Mouse (Mus musculus) brown adipose tissue, adult 24 weeks (tissue): ENCODE results near the gene Papolb. TPM values are rescaled to one million over a fixed set of nuclear protein-coding genes. Genes with fewer than 3 reads are reported as not detected.

Experiments used
- H3K27ac ChIP-seq: fragments of 200-500 bp; replicated peaks from 2 replicates; pipeline ENCODE4 v1.5.1; 2012; ENCODE audit warnings: low read depth, mild to moderate bottlenecking, low read length
- H3K4me1 ChIP-seq: fragments of 200-500 bp; 2 replicates; pipeline ENCODE4 v1.6.1; 2012; ENCODE audit warnings: low read length, mixed read lengths; ENCODE audit not compliant: control insufficient read depth, insufficient read depth, insufficient read length
- H3K4me3 ChIP-seq: fragments of 200-500 bp; 2 replicates; pipeline ENCODE4 v1.5.1; 2012; ENCODE audit warnings: low read depth, mild to moderate bottlenecking, low read length, moderate library complexity; ENCODE audit not compliant: insufficient read depth
- polyA plus RNA-seq: library from polyadenylated mRNA; stranded (reverse); fragments of >200 nt; gene quantifications from 2 replicates; pipeline ENCODE4 v1.2.4, GENCODE M21; 2012; ENCODE audit not compliant: missing spikeins, insufficient read depth, insufficient read length

Papolb gene
- polyA plus RNA-seq, 1 experiment = not detected

GRCm38 (mm10) chr5:142545014-142545795 is 15.3 kb upstream of the Papolb start:
- Histone ChIP-seq H3K27ac (no peak overlapping the region), H3K4me3 (no peak overlapping the region), H3K4me1 (no peaks in the 10 kb centered on the region)

- Histone ChIP-seq H3K27ac (no peak overlapping the region), H3K4me3 (no peak overlapping the region), H3K4me1 (no peaks in the 10 kb centered on the region)
Measured at GRCm38 (mm10) chr5:142537286-142537685, 7.4 kb upstream of the Papolb start.

- Histone ChIP-seq H3K27ac (no peak overlapping the region), H3K4me3 (no peak overlapping the region), H3K4me1 (no peaks in the 10 kb centered on the region)
Measured at GRCm38 (mm10) chr5:142535388-142535787, 5.5 kb upstream of the Papolb start.

GRCm38 (mm10) chr5:142524711-142525464 is 5.0 kb downstream of the Papolb start:
- Histone ChIP-seq H3K4me3 (no peak overlapping the region), H3K4me1 (no peaks in the 10 kb centered on the region), H3K27ac (no peak overlapping the region)

GRCm38 (mm10) chr5:142521195-142521866 is 8.5 kb downstream of the Papolb start:
- Histone ChIP-seq H3K27ac (no peak overlapping the region), H3K4me1 (no peaks in the 10 kb centered on the region), H3K4me3 (no peak overlapping the region)

- Histone ChIP-seq H3K27ac (no peak overlapping the region), H3K4me3 (no peak overlapping the region), H3K4me1 (no peaks in the 10 kb centered on the region)
Measured at GRCm38 (mm10) chr5:142520360-142520759, 9.5 kb downstream of the Papolb start.

GRCm38 (mm10) chr5:142518973-142519372 is 10.9 kb downstream of the Papolb start:
- no peak overlapping the region for H3K27ac ChIP-seq
- H3K4me3 ChIP-seq = no peak overlapping the region

GRCm38 (mm10) chr5:142512112-142512511 is 17.8 kb downstream of the Papolb start:
- H3K27ac ChIP-seq = no peak overlapping the region
- H3K4me3 ChIP-seq = no peak overlapping the region
- H3K4me1 ChIP-seq = no peaks in the 10 kb centered on the region; the same call in 1 of the 2 replicates

More at GRCm38 (mm10) chr5:142518973-142519372, 10.9 kb downstream of the Papolb start:
- H3K4me1 ChIP-seq = no peaks in the 10 kb centered on the region

GRCm38 (mm10) chr5:142510061-142510414 is 19.8 kb downstream of the Papolb start:
- H3K4me3 ChIP-seq = no peak overlapping the region
- no peak overlapping the region for H3K27ac ChIP-seq
- no peaks in the 10 kb centered on the region; the same call in 1 of the 2 replicates for H3K4me1 ChIP-seq

GRCm38 (mm10) chr5:142509141-142510060 is 20.5 kb downstream of the Papolb start:
- H3K27ac ChIP-seq = no peak overlapping the region
- H3K4me3 ChIP-seq = no peak overlapping the region

GRCm38 (mm10) chr5:142505695-142506423 is 24.0 kb downstream of the Papolb start:
- Histone ChIP-seq H3K4me3 (no peak overlapping the region), H3K4me1 (no peaks in the 10 kb centered on the region; the same call in 1 of the 2 replicates), H3K27ac (no peak overlapping the region)

More at GRCm38 (mm10) chr5:142509141-142510060, 20.5 kb downstream of the Papolb start:
- H3K4me1 ChIP-seq = no peaks in the 10 kb centered on the region; the same call in 1 of the 2 replicates

GRCm38 (mm10) chr5:142504175-142504574 is 25.7 kb downstream of the Papolb start:
- Histone ChIP-seq H3K27ac (no peak overlapping the region), H3K4me3 (no peak overlapping the region), H3K4me1 (no peaks in the 10 kb centered on the region)

- no peak overlapping the region for H3K4me3 ChIP-seq
- no peaks in the 10 kb centered on the region for H3K4me1 ChIP-seq
- H3K27ac ChIP-seq = no peak overlapping the region
Measured at GRCm38 (mm10) chr5:142502414-142502813, 27.5 kb downstream of the Papolb start.

- no peak overlapping the region for H3K27ac ChIP-seq
- no peak overlapping the region for H3K4me3 ChIP-seq
- no peaks in the 10 kb centered on the region for H3K4me1 ChIP-seq
Measured at GRCm38 (mm10) chr5:142500918-142501317, 29.0 kb downstream of the Papolb start.
